25 mouse cellular contexts compared by ENCODE assay signal in genomic region chrX:106622512-106622911, GRCm38 (mm10). TPM values are rescaled to one million over a fixed set of nuclear protein-coding genes. Genes with fewer than 3 reads are reported as not detected.
DNase-seq lines count a peak whose midpoint lies in the region; TF ChIP-seq lines count a peak whose summit lies in the region.
"Had no signal": no experiment of that assay in that cellular context is flagged by ENCODE, and none has a peak within 500 bp of the region (broad histone marks: within the 10 kb centered on the region; RNA-seq: fewer than 3 reads in every experiment).

No protein-coding gene starts in this region.

- no peaks in the 10 kb centered on the region for H3K9me3 ChIP-seq in MEL (replicated peaks; ENCODE audit: insufficient read depth, low read length)
- H3K9me3 ChIP-seq: forebrain, embryonic 10.5 days; forebrain, embryonic 13.5 days; hindbrain, embryonic 10.5 days; hindbrain, embryonic 13.5 days had no signal

- H3K27ac ChIP-seq in MEL (ENCODE audit: control insufficient read depth, low read depth, low read length) = no peak overlapping the region
- H3K27ac ChIP-seq: forebrain, embryonic 10.5 days; forebrain, embryonic 13.5 days; gastrocnemius, adult 2 months; hindbrain, embryonic 10.5 days; hindbrain, embryonic 13.5 days had no signal

- peak in 1 of 2 experiments; percentile 16; a peak in 1 of 4 replicates for TF ChIP-seq EP300 in MEL (IDR thresholded peaks at IDR 0.05; ENCODE audit: low read depth in 1 of 2, low read length in 2 of 2)

- no peak for TF ChIP-seq RAD21 in MEL (IDR thresholded peaks at IDR 0.05; ENCODE audit: low read depth, low read length)

- H3K79me2 ChIP-seq in MEL (ENCODE audit: control insufficient read depth, insufficient read depth, low read length, poor library complexity) = no peaks in the 10 kb centered on the region

- peaks cover 0 to 3% of the 10 kb centered on the region in 2 experiments; a peak in 1 of 4 replicates for H3K4me1 ChIP-seq in MEL (ENCODE audit: control insufficient read depth in 1 of 2, insufficient read depth in 2 of 2, low read length in 2 of 2)
- H3K4me1 ChIP-seq: forebrain, embryonic 10.5 days; forebrain, embryonic 13.5 days; hindbrain, embryonic 10.5 days; hindbrain, embryonic 13.5 days had no signal

- peaks cover 0 to 3% of the 10 kb centered on the region in 2 experiments; a peak in 2 of 4 replicates for H3K36me3 ChIP-seq in MEL (ENCODE audit: control insufficient read depth in 1 of 2, insufficient read depth in 2 of 2, low read length in 2 of 2)
- H3K36me3 ChIP-seq: forebrain, embryonic 10.5 days; hindbrain, embryonic 10.5 days; hindbrain, embryonic 13.5 days had no signal

- no peaks in the 10 kb centered on the region for H3K27me3 ChIP-seq in MEL (ENCODE audit: control insufficient read depth in 1 of 2, insufficient read depth in 2 of 2, low read length in 2 of 2)
- H3K27me3 ChIP-seq: forebrain, embryonic 13.5 days; hindbrain, embryonic 13.5 days had no signal

- no peak overlapping the region for H3K9ac ChIP-seq in MEL (ENCODE audit: control insufficient read depth, low read depth, low read length, poor library complexity, severe bottlenecking)
- H3K9ac ChIP-seq: forebrain, embryonic 13.5 days; hindbrain, embryonic 13.5 days had no signal

- TF ChIP-seq POLR2A in MEL (IDR thresholded peaks at IDR 0.05; ENCODE audit: control insufficient read depth in 1 of 2, insufficient read depth in 1 of 2, low read depth in 1 of 2, low read length in 2 of 2, poor library complexity in 1 of 2) = no peak

- TF ChIP-seq CTCF in MEL (IDR thresholded peaks at IDR 0.05 in 2 of 3, conservative IDR thresholded peaks at IDR 0.05 in 1 of 3; ENCODE audit: control insufficient read depth in 1 of 3, insufficient read depth in 1 of 3, low read depth in 2 of 3, low read length in 3 of 3, poor library complexity in 1 of 3, severe bottlenecking in 1 of 3) = no peak

- peak; percentile 4 for DNase-seq in CD4-positive helper T cell, adult 2 months (ENCODE audit: low read depth, low spot score)
- peak; percentile 49 for DNase-seq in MEL (ENCODE audit: low read depth, low spot score)
- peak; percentile 47 for DNase-seq in induced T-regulatory cell, adult 2 months (ENCODE audit: low read depth)
- no peak for DNase-seq in cerebellum, adult 11 months
- DNase-seq in frontal cortex, postnatal 10 days (ENCODE audit: low spot score in 2 of 2) = no peak
- no peak for DNase-seq in lung, postnatal 4 days
- DNase-seq: adrenal gland, adult 2 months; adrenal gland, postnatal 25 days; cerebellum, adult 18-20 months; cerebellum, adult 9-10 months; cerebellum, postnatal 14 days; gastrocnemius, adult 2 months; gastrocnemius, postnatal 14 days; heart, adult 11 months; kidney, adult 2 months had no signal

- H3K4me3 ChIP-seq in MEL (ENCODE audit: control insufficient read depth in 1 of 2, insufficient read depth in 1 of 2, low read depth in 2 of 2, low read length in 2 of 2) = no peak overlapping the region
- H3K4me3 ChIP-seq: forebrain, embryonic 10.5 days; forebrain, embryonic 13.5 days; gastrocnemius, adult 2 months; hindbrain, embryonic 10.5 days; hindbrain, embryonic 13.5 days had no signal

TF ChIP-seq in MEL, 35 proteins besides CTCF, POLR2A, EP300 and RAD21:
- TF ChIP-seq MAX (IDR thresholded peaks at IDR 0.05; ENCODE audit: low read length) (no peak), MXI1 (IDR thresholded peaks at IDR 0.05; ENCODE audit: low read depth, low read length) (no peak), CHD1 (IDR thresholded peaks at IDR 0.05; ENCODE audit: low read depth, low read length) (no peak), MEF2A (IDR thresholded peaks at IDR 0.05; ENCODE audit: extremely low read depth, insufficient replicate concordance, low read depth, low read length, poor library complexity, severe bottlenecking) (no peak), BHLHE40 (IDR thresholded peaks at IDR 0.05; ENCODE audit: borderline replicate concordance, low read depth, low read length) (no peak), POLR2AphosphoS5 (IDR thresholded peaks at IDR 0.05; ENCODE audit: borderline replicate concordance, low read depth, low read length) (no peak), SIN3A (IDR thresholded peaks at IDR 0.05; ENCODE audit: low read length) (no peak), MYC (IDR thresholded peaks at IDR 0.05; ENCODE audit: low read depth, low read length) (no peak), ZKSCAN1 (IDR thresholded peaks at IDR 0.05; ENCODE audit: low read depth, low read length) (no peak), ETS1 (IDR thresholded peaks at IDR 0.05; ENCODE audit: low read depth, low read length) (no peak), ZNF384 (IDR thresholded peaks at IDR 0.05; ENCODE audit: low read depth, low read length) (no peak), TAL1 (IDR thresholded peaks at IDR 0.05; ENCODE audit: low read length) (no peak), UBTF (IDR thresholded peaks at IDR 0.05; ENCODE audit: borderline replicate concordance, insufficient read depth, low read depth, low read length) (no peak), POLR2AphosphoS2 (IDR thresholded peaks at IDR 0.05; ENCODE audit: low read length) (no peak), CHD2 (IDR thresholded peaks at IDR 0.05; ENCODE audit: low read length) (no peak), ZMIZ1 (IDR thresholded peaks at IDR 0.05; ENCODE audit: low read depth, low read length) (no peak), SMC3 (IDR thresholded peaks at IDR 0.05; ENCODE audit: low read depth, low read length) (no peak), MAFK (IDR thresholded peaks at IDR 0.05; ENCODE audit: borderline replicate concordance, low read depth, low read length) (no peak), KAT2A (conservative IDR thresholded peaks at IDR 0.05; ENCODE audit: low read depth, low read length) (no peak)

RNA-seq across cellular contexts. Expression of gene Cysltr1, which starts 19.0 kb away (rescaled TPM):
- 0.04 and 0.29 TPM in 2 replicates for total RNA-seq in MEL (2012; rRNA removed)
- polyA plus RNA-seq in MEL (2012; ENCODE audit: insufficient read depth in 1 of 2, insufficient read length in 2 of 2, low read depth in 1 of 2, low replicate concordance in 2 of 2, missing spikeins in 1 of 2) = under 1 TPM in 1 of 2 experiments, not detected in 1; 0.13 TPM
- polyA plus RNA-seq: C2C12 had no signal

RNA-seq across cellular contexts. Expression of gene Gm5127, which starts 39.5 kb away (rescaled TPM):
- total RNA-seq in MEL (2012; rRNA removed) = not detected in 2 replicates
- not detected for polyA plus RNA-seq in MEL (2012; ENCODE audit: insufficient read depth in 1 of 2, insufficient read length in 2 of 2, low read depth in 1 of 2, low replicate concordance in 2 of 2, missing spikeins in 1 of 2)
- total RNA-seq: adrenal gland, adult 2 months; adrenal gland, postnatal 25 days; gastrocnemius, adult 2 months; gastrocnemius, postnatal 14 days; heart, adult 8-10 months; heart, postnatal 25 days had no signal
- polyA plus RNA-seq: adrenal gland, adult 2 months; C2C12; forebrain, embryonic 13.5 days; heart, postnatal 0 days; intestine, embryonic 14.5 days; Patski had no signal

Comparison
In these comparisons a context has a peak if more than half of its experiments do, and no peak if none do; other contexts are left out.
1. DNase-seq: peak in CD4-positive helper T cell, adult 2 months (single experiment), MEL (single experiment) and induced T-regulatory cell, adult 2 months (single experiment); none in cerebellum, adult 11 months (single experiment), frontal cortex, postnatal 10 days (0 of 2) and lung, postnatal 4 days (0 of 2).